Mouse (Mus musculus): ENCODE results near the gene Vps26c. TPM values are rescaled to one million over a fixed set of nuclear protein-coding genes. Genes with fewer than 3 reads are reported as not detected.
A peak's percentile ranks its signal among the peaks of the same experiment; 100 is the strongest.
"Not testable (repeated sequence)": the region's sequence is repeated elsewhere in the genome, so short reads cannot be mapped to it uniquely, and the experiment has no call there.

Gene Vps26c
- polyA plus RNA-seq, 1 experiment, result 40.7 TPM

DNA sequence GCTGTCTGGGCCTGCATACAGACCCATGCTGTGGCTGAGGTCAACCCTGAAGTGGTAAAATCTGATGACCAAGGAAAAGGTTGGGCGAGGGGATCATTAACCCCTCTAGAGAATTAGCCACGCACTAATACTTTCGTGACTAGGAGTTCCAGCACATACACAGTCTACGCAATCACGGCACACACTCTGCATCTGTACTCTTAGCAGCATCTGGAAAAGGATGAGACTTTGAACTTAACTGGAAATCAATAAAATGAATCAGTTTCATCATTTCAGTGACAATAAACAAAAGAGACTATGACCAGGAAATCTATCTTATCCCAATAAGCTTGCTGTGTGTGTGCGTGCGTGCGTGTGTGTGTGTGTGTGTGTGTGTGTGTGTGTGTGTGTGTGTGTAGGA is 17.9 kb downstream of the Vps26c start:
- no peaks in the 10 kb centered on the region for H3K4me1 ChIP-seq (ENCODE audit: control insufficient read depth, insufficient read depth, low read length)
- no peak overlapping the region for H3K4me3 ChIP-seq (replicated peaks; ENCODE audit: extremely low read depth, low read depth, low read length)
- DNase-seq, result no peak
- no peak for TF ChIP-seq CTCF (IDR thresholded peaks at IDR 0.05; ENCODE audit: insufficient read depth, low read length)
- no peak for TF ChIP-seq POLR2A (IDR thresholded peaks at IDR 0.05; ENCODE audit: borderline replicate concordance, extremely low read depth, low read depth, low read length)
- 96% methylated on average over 8 of the region's 8 CpGs for WGBS

DNA sequence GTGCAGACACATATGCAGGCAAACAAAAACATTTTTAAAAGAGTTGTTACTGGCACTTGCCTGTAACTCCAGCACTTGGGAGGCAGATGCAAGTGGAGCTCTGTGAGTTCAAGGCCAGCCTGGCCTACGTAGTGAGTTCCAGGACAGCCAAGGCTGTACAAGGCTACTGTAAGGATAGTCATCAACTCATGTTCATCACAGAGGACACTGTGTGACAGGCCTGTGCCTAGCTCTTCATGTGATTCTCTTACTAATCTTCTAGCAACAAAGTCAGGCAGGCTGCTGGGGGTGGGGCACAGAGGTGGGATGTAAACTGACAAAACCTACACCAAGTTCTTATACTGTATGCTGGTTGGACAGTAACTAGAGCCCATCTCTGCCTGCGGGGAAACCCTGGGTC is 19.6 kb downstream of the Vps26c start:
- no peak for DNase-seq
- Histone ChIP-seq H3K4me1 (ENCODE audit: control insufficient read depth, insufficient read depth, low read length) (no peaks in the 10 kb centered on the region), H3K4me3 (replicated peaks; ENCODE audit: extremely low read depth, low read depth, low read length) (no peak overlapping the region)
- 94% methylated on average over 2 of the region's 2 CpGs for WGBS
- TF ChIP-seq POLR2A (IDR thresholded peaks at IDR 0.05; ENCODE audit: borderline replicate concordance, extremely low read depth, low read depth, low read length), result no peak
- TF ChIP-seq CTCF (IDR thresholded peaks at IDR 0.05; ENCODE audit: insufficient read depth, low read length), result no peak

DNA sequence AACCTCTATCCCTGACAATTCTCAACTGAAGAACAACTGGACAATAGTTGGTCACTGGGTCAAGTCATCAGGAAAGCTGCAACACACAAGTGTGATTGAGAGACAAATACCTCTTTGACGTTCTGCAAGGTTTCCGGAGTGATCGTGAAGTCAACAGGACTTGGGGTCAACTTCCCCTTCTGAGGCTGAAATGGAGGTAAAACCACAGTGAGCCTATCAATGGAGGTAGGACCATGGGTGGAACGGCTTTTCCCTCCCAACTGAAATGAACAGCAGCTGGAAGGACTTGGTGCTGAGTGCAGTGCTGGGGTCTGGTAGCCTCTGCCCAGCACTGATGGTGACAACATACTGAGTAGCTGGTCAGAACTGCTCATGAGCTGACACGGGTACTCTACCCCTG is 22.4 kb downstream of the Vps26c start:
- no peak for DNase-seq
- TF ChIP-seq CTCF (IDR thresholded peaks at IDR 0.05; ENCODE audit: insufficient read depth, low read length), result no peak
- WGBS, result 82% methylated on average over 5 of the region's 5 CpGs
- no peak overlapping the region for H3K4me3 ChIP-seq (replicated peaks; ENCODE audit: extremely low read depth, low read depth, low read length)
- no peaks in the 10 kb centered on the region for H3K4me1 ChIP-seq (ENCODE audit: control insufficient read depth, insufficient read depth, low read length)

DNA sequence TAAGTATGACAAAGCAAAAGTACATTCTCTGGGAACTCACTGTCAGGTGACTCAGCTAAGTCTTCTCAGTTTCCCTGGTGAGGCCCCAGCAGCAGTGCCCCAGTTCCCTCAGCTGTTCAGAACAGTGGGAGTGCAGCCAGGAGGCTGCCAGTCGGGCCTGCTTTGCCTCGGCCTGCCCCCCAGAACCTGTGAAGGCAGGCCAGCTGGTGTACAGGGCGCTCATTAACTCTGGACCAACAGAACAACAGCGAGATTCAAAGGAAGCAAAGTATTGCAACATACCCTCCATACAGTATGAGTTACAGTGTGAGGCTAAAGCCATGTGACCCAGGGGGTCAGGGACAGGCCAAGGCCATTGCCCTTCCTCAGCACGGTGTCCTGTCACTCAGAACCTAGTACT is 28.7 kb downstream of the Vps26c start:
- WGBS, result 46% methylated on average over 5 of the region's 5 CpGs
- Histone ChIP-seq H3K4me1 (ENCODE audit: control insufficient read depth, insufficient read depth, low read length) (no peaks in the 10 kb centered on the region), H3K4me3 (replicated peaks; ENCODE audit: extremely low read depth, low read depth, low read length) (no peak overlapping the region)
- TF ChIP-seq POLR2A (IDR thresholded peaks at IDR 0.05; ENCODE audit: borderline replicate concordance, extremely low read depth, low read depth, low read length) (no peak), CTCF (IDR thresholded peaks at IDR 0.05; ENCODE audit: insufficient read depth, low read length) (no peak)
- no peak for DNase-seq

DNA sequence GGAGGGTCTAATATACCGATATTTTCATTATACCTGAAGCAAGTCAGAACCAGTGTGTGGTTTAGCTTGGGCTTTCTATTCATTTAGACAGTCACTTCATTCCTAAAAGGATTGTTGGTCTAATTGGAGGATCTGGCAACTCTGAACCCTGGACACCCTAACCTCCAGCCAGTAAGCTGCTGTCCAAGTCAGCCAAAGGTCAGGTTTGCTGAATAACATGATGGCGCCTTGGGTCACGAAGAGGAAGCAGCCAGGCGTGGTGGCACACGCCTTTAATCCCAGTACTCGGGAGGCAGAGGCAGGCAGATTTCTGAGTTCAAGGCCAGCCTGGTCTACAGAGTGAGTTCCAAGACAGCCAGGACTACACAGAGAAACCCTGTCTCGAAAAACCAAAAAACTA is 29.5 kb downstream of the Vps26c start:
- 86% methylated on average over 7 of the region's 7 CpGs for WGBS
- not testable (repeated sequence) for H3K4me1 ChIP-seq (ENCODE audit: control insufficient read depth, insufficient read depth, low read length); H3K4me3 ChIP-seq (replicated peaks; ENCODE audit: extremely low read depth, low read depth, low read length); DNase-seq

DNA sequence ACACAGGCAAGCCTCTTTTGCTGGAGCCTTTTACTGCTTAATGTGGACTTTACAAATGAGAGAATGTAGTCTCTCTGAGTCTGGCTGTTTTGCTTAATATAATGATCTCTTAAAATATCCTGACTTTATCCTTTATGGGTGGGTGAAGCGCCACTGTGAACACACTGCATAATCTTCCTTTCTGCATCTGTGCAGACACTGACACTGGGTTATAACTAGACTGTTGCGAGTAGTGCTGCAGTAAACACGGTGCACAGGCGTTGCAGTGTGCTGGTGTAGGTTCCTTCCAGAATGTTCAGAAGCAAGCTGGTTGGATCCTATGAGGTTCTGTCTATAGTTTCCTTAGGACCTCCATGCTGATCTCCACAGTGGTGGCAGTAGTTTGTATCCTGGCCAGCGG is 37.3 kb downstream of the Vps26c start:
- Histone ChIP-seq H3K4me1 (ENCODE audit: control insufficient read depth, insufficient read depth, low read length) (peaks cover 4% of the 10 kb centered on the region), H3K4me3 (replicated peaks; ENCODE audit: extremely low read depth, low read depth, low read length) (no peak overlapping the region)
- no peak for DNase-seq
- 91% methylated on average over 5 of the region's 5 CpGs for WGBS
- TF ChIP-seq POLR2A (IDR thresholded peaks at IDR 0.05; ENCODE audit: borderline replicate concordance, extremely low read depth, low read depth, low read length) (no peak), CTCF (IDR thresholded peaks at IDR 0.05; ENCODE audit: insufficient read depth, low read length) (no peak)

DNA sequence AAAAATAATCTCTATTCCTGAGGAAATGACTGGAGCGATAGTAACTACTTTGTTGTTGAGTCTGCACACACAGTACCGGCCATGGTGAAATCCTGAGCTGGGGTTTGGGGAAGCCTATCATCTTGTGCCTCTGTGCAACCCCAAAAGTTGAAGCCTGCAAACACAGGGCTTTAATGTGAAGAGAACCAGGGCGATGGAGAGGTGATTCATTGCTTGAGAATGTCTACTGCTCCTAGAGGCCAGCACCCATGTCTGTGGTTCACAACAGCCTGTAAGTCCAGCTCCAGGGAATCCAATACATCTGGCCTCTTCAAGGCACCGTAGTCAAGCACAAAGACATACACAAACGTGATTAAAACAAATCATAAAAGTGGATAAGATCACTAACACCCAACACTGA is 39.3 kb downstream of the Vps26c start:
- 47% methylated on average over 5 of the region's 5 CpGs for WGBS
- H3K4me3 ChIP-seq (replicated peaks; ENCODE audit: extremely low read depth, low read depth, low read length), result no peak overlapping the region
- TF ChIP-seq POLR2A (IDR thresholded peaks at IDR 0.05; ENCODE audit: borderline replicate concordance, extremely low read depth, low read depth, low read length) (no peak), CTCF (IDR thresholded peaks at IDR 0.05; ENCODE audit: insufficient read depth, low read length) (no peak)

DNA sequence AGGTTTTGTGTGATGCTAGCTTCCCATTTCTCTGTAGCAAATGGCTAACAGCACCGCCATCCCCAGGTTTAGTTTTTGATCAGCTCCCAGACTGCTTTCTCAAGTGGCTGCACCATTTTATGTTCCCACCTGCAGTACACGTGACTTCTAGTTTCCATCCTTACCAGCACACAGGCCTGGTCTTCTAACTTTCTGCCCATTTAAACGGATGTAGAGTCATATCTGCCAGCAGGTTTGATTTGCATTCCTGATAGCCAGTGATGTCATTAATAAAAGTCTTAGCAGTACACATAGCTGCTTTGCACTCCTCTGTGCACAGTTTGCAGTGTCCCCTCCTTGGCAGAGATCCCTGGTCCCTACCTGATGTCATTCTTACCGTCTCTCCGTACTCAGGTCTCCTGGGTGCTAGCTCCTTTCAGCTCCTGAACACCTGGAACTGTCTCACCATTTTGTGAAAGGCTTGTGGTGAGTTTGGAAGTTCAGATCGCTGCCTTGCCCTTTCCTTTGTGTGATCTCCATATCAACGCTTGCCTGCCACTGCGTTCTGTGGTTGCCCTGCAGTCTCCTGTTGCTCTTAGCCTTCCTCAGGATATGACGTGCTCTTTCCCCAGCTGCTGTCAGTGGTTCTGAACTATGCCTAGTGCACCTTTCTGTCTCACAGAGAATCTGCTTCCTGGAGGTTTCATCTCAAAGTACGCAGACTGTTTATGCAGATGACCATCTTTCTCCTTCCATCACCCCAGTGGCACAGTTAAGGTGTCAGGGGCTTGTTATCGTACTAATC is 41.7 kb downstream of the Vps26c start:
- no peak for TF ChIP-seq POLR2A (IDR thresholded peaks at IDR 0.05; ENCODE audit: borderline replicate concordance, extremely low read depth, low read depth, low read length)
- TF ChIP-seq CTCF (IDR thresholded peaks at IDR 0.05; ENCODE audit: insufficient read depth, low read length), result no peak
- Histone ChIP-seq H3K4me1 (ENCODE audit: control insufficient read depth, insufficient read depth, low read length) (peaks cover 4% of the 10 kb centered on the region), H3K4me3 (replicated peaks; ENCODE audit: extremely low read depth, low read depth, low read length) (no peak overlapping the region)
- 69% methylated on average over 11 of the region's 11 CpGs for WGBS
- no peak for DNase-seq

More for the DNA sequence above, 39.3 kb downstream of the Vps26c start:
- no peak for DNase-seq
- H3K4me1 ChIP-seq (ENCODE audit: control insufficient read depth, insufficient read depth, low read length), result peaks cover 4% of the 10 kb centered on the region

DNA sequence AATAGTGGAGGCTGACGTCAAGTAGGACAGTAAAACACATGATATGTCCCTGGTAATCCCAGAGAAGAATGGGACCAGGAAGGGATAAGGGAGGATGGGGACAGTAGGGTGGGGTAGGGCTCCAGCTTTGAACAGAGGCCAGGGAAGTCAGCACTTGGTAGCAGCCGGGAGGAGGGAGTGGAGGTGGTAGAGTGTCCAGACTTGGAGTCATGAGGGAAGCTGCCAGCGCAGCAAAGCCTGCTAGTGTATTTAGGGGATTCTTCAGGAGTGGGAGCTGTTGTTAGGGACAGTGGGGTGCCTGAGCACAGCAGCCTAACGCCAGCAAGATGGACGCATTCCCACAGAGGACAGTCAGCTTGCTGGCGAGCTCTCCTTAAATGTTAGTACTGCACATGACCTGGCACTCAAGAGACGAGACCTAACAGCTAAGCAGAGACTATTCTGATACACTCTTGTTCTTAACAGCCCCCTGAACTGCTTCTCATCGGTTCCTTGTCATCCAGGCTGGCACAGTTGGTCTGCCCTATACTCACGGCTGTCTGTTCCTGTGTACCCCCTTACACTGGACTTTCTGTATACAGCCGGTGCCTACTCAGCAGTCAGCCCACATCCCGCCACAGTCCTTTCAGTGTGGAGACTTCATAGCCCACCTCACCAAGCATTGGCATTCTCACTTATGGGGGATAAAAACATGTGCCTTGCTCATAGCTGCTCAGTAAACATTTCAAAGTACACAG is 53.4 kb downstream of the Vps26c start:
- WGBS, result 67% methylated on average over 11 of the region's 11 CpGs
- DNase-seq, result no peak
- Histone ChIP-seq H3K4me1 (ENCODE audit: control insufficient read depth, insufficient read depth, low read length) (peaks cover 12% of the 10 kb centered on the region), H3K4me3 (replicated peaks; ENCODE audit: extremely low read depth, low read depth, low read length) (no peak overlapping the region)
- TF ChIP-seq POLR2A (IDR thresholded peaks at IDR 0.05; ENCODE audit: borderline replicate concordance, extremely low read depth, low read depth, low read length), result no peak
- TF ChIP-seq CTCF (IDR thresholded peaks at IDR 0.05; ENCODE audit: insufficient read depth, low read length), result no peak

DNA sequence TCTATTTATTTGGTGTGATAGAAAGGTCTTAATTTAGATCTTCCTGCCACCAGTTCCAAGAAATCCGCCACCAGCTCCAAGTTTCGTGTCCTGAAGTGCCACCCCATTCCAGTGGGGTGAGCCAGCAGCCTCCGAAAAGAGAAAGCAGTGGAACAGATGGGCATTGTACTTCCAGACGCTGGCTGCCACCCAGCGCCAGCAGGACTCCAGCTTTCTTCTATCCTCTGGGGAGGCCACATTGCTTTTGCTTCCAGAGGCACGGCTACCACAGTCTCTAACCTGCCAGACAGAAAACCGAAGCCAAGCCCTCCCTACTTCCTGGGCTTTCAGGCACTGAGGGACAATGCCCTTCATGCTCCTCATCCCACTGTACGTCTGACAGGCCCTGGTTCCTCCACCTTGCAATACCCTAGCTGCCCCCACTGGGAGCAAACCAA is 54.1 kb downstream of the Vps26c start:
- DNase-seq, result no peak
- peak; percentile 22; the same call in 1 of the 2 replicates for TF ChIP-seq CTCF (IDR thresholded peaks at IDR 0.05; ENCODE audit: insufficient read depth, low read length)
- no peak for TF ChIP-seq POLR2A (IDR thresholded peaks at IDR 0.05; ENCODE audit: borderline replicate concordance, extremely low read depth, low read depth, low read length)
- no peak overlapping the region for H3K4me3 ChIP-seq (replicated peaks; ENCODE audit: extremely low read depth, low read depth, low read length)
- 25% methylated on average over 8 of the region's 8 CpGs for WGBS
- peaks cover 12% of the 10 kb centered on the region for H3K4me1 ChIP-seq (ENCODE audit: control insufficient read depth, insufficient read depth, low read length)
